Mouse (Mus musculus) bone marrow macrophage, adult 2 months (primary cell): Measurements from ENCODE around the gene Mrps5. TPM values are rescaled to one million over a fixed set of nuclear protein-coding genes. Genes with fewer than 3 reads are reported as not detected.
A peak's percentile ranks its signal among the peaks of the same experiment; 100 is the strongest.

Source experiments
- H3K27ac ChIP-seq: 2 replicates; pipeline ENCODE4 v1.5.1; 2012; ENCODE audit warnings: low read depth, low read length; ENCODE audit not compliant: insufficient read depth
- H3K4me1 ChIP-seq: 2 replicates; pipeline ENCODE4 v1.6.1; 2012; ENCODE audit warnings: low read length; ENCODE audit not compliant: control insufficient read depth, insufficient read depth
- H3K4me3 ChIP-seq: 2 replicates; pipeline ENCODE4 v1.5.1; 2012; ENCODE audit warnings: mild to moderate bottlenecking, low read length, moderate library complexity; ENCODE audit not compliant: insufficient read depth
- CTCF ChIP-seq: IDR thresholded peaks from 2 replicates; pipeline ENCODE4 v1.5.1; 2012; ENCODE audit warnings: low read depth, mild to moderate bottlenecking, low read length, moderate library complexity
- POLR2A ChIP-seq: IDR thresholded peaks from 2 replicates; pipeline ENCODE4 v1.6.1; 2012; ENCODE audit warnings: mild to moderate bottlenecking, low read depth, low read length, borderline replicate concordance
- polyA plus RNA-seq: library from polyadenylated mRNA; stranded (reverse); fragments of >200 nt; gene quantifications from 2 replicates; pipeline ENCODE4 v1.2.4, GENCODE M21; 2012; ENCODE audit not compliant: missing spikeins, insufficient read depth, insufficient read length

Mrps5 gene
- polyA plus RNA-seq, 1 experiment = 50.9 TPM

DNA sequence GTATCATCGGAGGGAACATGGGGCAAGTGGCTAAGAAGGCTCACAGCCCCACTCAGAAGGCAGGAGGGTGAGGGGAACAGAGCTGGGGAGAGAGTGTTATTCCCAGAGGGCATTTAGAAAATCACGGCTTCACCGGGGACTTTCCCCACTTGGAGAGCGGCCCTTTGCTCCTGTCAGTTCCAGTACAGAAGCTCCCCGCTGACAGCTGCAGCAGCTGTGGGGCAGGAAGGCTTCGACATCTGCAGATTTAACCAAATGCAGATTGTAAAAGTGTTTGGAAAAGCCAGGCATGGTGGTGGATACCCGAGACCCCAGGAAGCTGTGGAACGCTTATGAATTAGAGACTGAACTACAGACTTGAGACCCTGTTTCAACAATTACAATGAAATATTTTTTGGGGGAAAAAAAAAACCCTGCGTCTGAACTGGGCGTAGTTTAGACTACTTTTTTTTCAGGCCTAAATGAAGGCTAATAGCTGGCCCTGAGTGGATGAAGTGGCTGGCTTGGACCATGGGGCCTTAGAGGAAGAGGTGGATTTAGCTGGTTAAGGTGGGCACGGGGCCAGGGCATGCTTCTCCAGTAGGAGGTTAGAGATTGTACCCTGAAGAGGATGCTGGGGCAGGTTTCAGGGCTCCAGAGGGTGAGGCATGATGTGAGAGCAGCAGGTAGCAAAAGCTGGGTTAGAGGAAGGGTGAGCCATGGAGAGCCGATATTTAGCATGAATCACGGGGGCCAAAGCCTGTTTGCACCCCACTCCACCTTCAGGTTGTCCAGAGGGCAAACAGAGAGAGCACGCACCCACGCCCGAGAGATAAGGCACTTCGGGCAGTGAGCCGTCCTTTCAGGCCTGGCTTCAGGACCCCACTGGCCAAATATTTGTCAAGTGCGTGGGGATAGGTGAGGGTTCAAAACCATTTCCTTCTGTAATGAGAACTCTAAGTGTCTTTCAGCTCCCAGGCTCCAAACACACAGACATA lies 57.0 kb downstream of the Mrps5 start:
- TF ChIP-seq CTCF (no peak), POLR2A (no peak)
- H3K27ac ChIP-seq = no peak overlapping the region

DNA sequence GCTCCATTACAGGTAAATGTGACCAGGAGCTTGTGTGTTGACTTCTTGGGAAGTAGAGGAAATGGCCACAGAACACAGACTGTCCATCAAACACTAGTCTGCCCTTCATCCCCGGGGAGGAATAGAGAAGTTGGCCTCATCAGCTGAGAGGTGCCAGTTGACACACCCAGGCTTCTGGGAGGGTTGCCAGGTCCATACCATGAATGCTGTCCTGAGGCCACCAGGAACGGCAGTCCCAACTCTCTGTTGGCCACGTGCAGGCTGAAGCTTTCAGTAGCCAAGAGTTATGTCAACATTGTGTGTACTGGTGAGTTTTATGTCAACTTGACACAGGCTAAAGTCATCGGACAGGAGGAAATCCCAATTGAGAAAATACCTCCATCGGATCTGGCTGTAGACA lies 59.9 kb downstream of the Mrps5 start:
- no peaks in the 10 kb centered on the region for H3K4me1 ChIP-seq
- no peak overlapping the region for H3K27ac ChIP-seq
- TF ChIP-seq CTCF = no peak
- TF ChIP-seq POLR2A = no peak
- H3K4me3 ChIP-seq = no peak overlapping the region

More for the DNA sequence above, 57.0 kb downstream of the Mrps5 start:
- Histone ChIP-seq H3K4me1 (no peaks in the 10 kb centered on the region), H3K4me3 (no peak overlapping the region)

DNA sequence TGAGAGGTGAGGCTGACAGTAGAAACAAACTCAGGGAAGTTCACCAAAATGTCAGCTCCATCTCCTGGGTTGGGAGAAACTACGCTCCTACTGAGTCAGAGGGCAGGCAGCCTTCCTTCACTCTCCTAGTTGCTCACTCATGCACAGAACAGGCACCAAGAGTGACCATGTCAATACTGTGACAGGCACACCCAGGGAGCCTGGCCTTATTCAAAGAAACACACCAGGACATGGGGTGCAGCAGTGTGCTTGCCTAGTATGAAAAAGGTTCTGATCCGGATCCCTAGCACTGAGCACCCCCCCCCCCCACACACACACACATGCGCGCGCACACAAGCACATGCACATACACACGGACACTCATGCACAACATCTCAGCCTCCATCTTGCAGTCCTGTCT lies 61.1 kb downstream of the Mrps5 start:
- Histone ChIP-seq H3K4me3 (no peak overlapping the region), H3K27ac (no peak overlapping the region), H3K4me1 (no peaks in the 10 kb centered on the region)
- TF ChIP-seq POLR2A = no peak
- TF ChIP-seq CTCF = no peak

DNA sequence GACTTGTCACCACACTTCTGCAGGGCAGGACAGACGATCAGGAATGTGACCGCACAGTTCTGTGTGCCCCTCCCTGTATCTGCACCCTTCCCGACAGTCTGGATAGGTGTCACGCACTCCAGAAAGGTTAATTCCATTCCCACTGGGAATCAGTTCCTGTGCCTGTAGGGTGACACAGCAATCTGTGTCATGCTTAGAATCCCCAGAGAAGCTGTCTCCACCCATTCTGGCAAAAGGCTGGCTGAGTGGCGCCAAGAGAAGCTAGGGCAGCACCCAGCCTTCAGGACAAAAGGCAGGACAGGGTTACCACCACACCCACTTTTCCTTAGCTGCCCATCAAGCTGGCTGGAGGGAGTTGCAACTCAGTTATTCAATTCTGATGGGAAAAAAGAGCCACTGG lies 62.9 kb downstream of the Mrps5 start:
- Histone ChIP-seq H3K27ac (no peak overlapping the region), H3K4me3 (no peak overlapping the region), H3K4me1 (no peaks in the 10 kb centered on the region)
- TF ChIP-seq POLR2A (no peak), CTCF (no peak)

DNA sequence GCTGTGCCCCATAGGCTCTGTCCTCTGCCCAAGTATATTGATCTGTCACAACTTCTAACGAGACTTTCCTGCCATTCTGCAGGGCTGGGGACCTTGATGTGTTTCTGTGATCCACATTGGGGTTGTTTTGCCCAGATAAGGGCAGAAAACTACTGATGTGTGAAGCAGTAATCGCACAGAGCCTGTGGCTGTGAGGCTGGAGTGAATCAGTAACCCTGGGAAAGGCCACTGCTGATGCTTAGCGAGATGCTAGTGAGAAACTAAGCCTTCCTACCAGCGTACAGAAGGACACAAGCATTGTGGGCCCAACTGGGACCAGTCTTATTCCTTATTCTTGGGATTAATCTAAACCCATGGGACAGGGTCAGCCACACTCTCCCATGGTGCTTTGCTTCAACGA lies 64.6 kb downstream of the Mrps5 start:
- no peak overlapping the region for H3K27ac ChIP-seq
- no peak for TF ChIP-seq POLR2A

DNA sequence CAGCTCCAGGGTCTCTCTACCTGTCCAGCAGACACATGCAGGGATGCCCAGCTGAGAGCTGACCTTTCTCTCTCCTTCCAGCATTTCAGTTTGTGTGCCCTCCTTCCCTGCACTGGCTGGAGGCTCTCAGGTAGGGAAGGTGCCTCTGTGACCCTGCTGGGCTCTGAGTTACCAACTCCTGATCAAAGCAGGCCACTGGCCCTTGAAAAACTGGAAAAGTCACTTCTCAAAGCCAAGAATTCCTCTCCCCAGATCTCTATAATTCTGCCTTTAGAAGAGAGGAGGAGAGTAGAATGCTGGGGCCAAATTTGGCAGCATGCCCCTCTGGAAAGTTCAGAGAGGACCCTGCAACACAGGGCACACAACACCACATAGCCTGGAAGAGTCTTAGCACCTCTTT lies 65.3 kb downstream of the Mrps5 start:
- no peak for TF ChIP-seq POLR2A
- no peak for TF ChIP-seq CTCF
- H3K27ac ChIP-seq = no peak overlapping the region
- H3K4me3 ChIP-seq = no peak overlapping the region
- H3K4me1 ChIP-seq = no peaks in the 10 kb centered on the region

More for the DNA sequence above, 64.6 kb downstream of the Mrps5 start:
- Histone ChIP-seq H3K4me3 (no peak overlapping the region), H3K4me1 (no peaks in the 10 kb centered on the region)

DNA sequence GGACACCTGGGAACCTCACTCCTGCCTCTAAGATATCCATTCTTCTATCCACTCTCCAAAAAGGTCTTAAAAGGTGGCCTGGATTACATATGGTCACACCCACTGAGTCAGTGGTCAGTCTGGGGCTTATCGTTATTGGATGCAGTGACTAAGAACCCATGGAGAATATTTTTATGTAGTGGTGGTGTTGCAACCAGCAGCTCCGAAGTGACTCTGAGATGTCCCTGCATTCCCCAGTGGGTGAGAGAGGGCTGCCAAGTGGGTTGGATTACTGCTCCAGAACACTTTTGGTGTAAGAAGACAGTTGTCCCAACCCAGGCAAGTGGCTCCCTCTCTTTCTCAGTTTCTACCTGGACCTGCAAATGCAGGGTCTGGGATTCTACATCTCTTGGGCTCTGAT lies 65.8 kb downstream of the Mrps5 start:
- TF ChIP-seq CTCF = no peak
- no peak for TF ChIP-seq POLR2A

DNA sequence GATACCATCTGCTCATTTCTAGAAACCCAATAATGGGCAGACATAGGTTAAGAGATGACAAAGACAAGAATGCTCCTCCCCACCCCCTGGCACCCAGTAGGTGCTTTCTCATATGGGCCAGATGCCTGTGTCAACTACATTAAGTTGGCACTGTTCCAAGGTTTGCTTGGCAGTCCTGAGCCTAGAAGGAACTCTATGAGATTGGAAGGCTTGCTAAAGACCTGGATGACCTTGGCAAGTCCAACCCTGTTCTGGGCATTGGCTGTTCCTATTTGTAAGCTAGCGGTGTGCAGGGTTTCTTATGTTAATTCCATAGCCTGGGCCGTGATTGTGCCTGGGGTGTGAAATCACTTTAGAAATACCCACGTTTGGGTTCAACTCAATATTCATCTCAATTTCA lies 67.8 kb downstream of the Mrps5 start:
- no peak overlapping the region for H3K4me3 ChIP-seq
- H3K27ac ChIP-seq = no peak overlapping the region
- TF ChIP-seq POLR2A = no peak
- no peak for TF ChIP-seq CTCF
- no peaks in the 10 kb centered on the region for H3K4me1 ChIP-seq

More for the DNA sequence above, 65.8 kb downstream of the Mrps5 start:
- Histone ChIP-seq H3K4me1 (no peaks in the 10 kb centered on the region), H3K4me3 (no peak overlapping the region), H3K27ac (no peak overlapping the region)

DNA sequence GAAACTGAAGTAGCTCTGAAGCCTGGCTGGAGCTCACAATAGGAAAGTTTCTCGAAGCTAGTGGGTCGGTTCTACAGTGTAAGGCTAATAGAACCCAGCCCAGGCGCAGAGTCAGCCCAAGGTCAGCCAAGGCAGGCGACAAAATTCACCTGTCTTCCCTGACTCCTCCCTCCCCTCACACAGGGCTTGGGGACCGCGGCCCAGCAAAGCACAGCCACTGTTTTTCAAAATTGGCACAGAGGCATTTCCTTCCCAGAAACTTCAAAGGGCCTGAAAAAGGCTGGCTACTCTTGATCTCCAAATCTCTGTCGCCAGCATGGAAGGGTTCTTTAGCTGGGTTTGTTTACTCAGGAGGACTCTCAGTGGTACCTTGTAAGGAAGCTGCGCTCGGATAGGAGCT lies 68.4 kb downstream of the Mrps5 start:
- no peak for TF ChIP-seq POLR2A
- Histone ChIP-seq H3K4me1 (no peaks in the 10 kb centered on the region), H3K27ac (no peak overlapping the region), H3K4me3 (no peak overlapping the region)

DNA sequence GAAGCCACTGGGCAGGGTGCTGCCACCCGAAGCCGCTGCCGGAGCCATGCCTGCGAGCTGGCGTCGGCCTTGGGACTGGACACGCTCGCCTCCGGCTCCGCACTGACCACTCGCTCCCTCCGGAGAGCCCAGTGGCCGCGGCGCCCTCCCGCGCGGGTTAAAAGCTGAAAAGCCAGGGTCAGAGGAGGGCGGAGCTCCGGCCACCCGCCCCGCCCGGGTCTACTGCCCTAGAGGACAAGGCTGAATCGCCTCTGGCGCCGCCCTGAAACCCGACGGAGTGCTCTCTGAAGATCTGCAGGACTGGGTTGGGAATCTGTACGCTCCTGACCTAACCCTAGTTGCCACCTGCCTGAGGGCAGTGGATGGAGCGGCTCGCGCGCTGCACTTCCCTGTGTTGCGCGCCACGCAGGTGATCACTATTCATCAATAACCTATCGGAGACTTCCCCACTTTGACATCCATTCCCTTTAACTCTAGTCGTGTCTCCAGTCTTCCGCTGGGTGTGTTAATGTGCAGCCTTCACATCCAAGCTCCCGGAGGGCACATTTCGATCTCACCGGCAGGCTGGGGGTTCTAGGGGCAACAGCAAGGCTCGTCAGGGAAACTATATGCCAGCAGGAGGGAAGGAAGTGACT lies 69.2 kb downstream of the Mrps5 start, which contains the start of gene Mal:
Gene Mal (minus strand): TSS at position 610 of the 635 bp plus-strand sequence.
- peak within 1 kb of the TSS; percentile 46 for H3K4me3 ChIP-seq
- H3K27ac ChIP-seq = no peak within 1 kb of the TSS
- no peak for TF ChIP-seq POLR2A
- TF ChIP-seq CTCF = no peak

More for the DNA sequence above, 69.2 kb downstream of the Mrps5 start, which contains the start of gene Mal:
- H3K4me1 ChIP-seq = no peaks in the 10 kb centered on the region

Other genes with a start within 250 kb of the Mrps5 start
- 0.59 TPM in 1 of 2 replicates, not detected in the other for gene Astl, start 248.6 kb upstream of the Mrps5 start, polyA plus RNA-seq
- gene Adra2b, start 224.0 kb upstream of the Mrps5 start, polyA plus RNA-seq = 0.13 TPM in 1 of 2 replicates, not detected in the other
- not detected in 2 replicates for gene Gpat2, start 162.0 kb upstream of the Mrps5 start, polyA plus RNA-seq
- 11.9 and 16.9 TPM in 2 replicates for gene Fahd2a, start 142.7 kb upstream of the Mrps5 start, polyA plus RNA-seq
- gene Kcnip3, start 65.1 kb upstream of the Mrps5 start, polyA plus RNA-seq = not detected in 2 replicates
- gene Prom2, start 45.8 kb upstream of the Mrps5 start, polyA plus RNA-seq = not detected in 2 replicates
- 3.9 and 6.0 TPM in 2 replicates for gene Zfp661, start 128 bp upstream of the Mrps5 start, polyA plus RNA-seq
- gene Mal, start 69.5 kb downstream of the Mrps5 start, polyA plus RNA-seq = not detected in 2 replicates
- not detected in 2 replicates for gene Mall, start 142.7 kb downstream of the Mrps5 start, polyA plus RNA-seq
- 7.4 and 8.4 TPM in 2 replicates for gene Nphp1, start 201.7 kb downstream of the Mrps5 start, polyA plus RNA-seq
- 30.1 and 37.2 TPM in 2 replicates for gene Mtln, start 205.3 kb downstream of the Mrps5 start, polyA plus RNA-seq
- 20.5 and 23.5 TPM in 2 replicates for gene Bub1, start 244.6 kb downstream of the Mrps5 start, polyA plus RNA-seq